Mouse (Mus musculus): ENCODE data around the gene Oosp3.

Oosp3 gene

GRCm38 (mm10) chr19:11696755-11697154 lies at the start of gene Oosp3:
Oosp3 (plus strand) TSS chr19:11697055.
- no peak for DNase-seq

GRCm38 (mm10) chr19:11649564-11649963 lies 47.3 kb upstream of the Oosp3 start:
- no peak for DNase-seq

- DNase-seq, result no peak
These were observed 37.7 kb upstream of the Oosp3 start for GRCm38 (mm10) chr19:11659142-11659541.

GRCm38 (mm10) chr19:11660459-11660858 lies 36.4 kb upstream of the Oosp3 start, which contains the start of gene Oosp2:
Oosp2 (minus strand) TSS chr19:11660559.
- DNase-seq, result no peak

GRCm38 (mm10) chr19:11661562-11661961 lies 35.3 kb upstream of the Oosp3 start:
- DNase-seq, result no peak

GRCm38 (mm10) chr19:11690839-11691238 lies 6.0 kb upstream of the Oosp3 start, which contains the start of gene Oosp1:
Oosp1 (minus strand) TSS chr19:11691150.
- peak; percentile 16 to 29 for DNase-seq

- DNase-seq, result peak; percentile 4 to 8
These were observed 5.4 kb upstream of the Oosp3 start for GRCm38 (mm10) chr19:11691454-11691853.

GRCm38 (mm10) chr19:11698342-11698741 lies 1.5 kb downstream of the Oosp3 start:
- DNase-seq, result no peak

- DNase-seq, result no peak
These were observed 15.6 kb downstream of the Oosp3 start for GRCm38 (mm10) chr19:11712451-11712850.

- no peak for DNase-seq
These were observed 23.2 kb downstream of the Oosp3 start for GRCm38 (mm10) chr19:11720071-11720470.

- DNase-seq, result no peak
These were observed 27.0 kb downstream of the Oosp3 start for GRCm38 (mm10) chr19:11723870-11724269.

GRCm38 (mm10) chr19:11724275-11724674 lies 27.4 kb downstream of the Oosp3 start:
- no peak for DNase-seq

GRCm38 (mm10) chr19:11725915-11726314 lies 29.1 kb downstream of the Oosp3 start:
- DNase-seq, result no peak

- no peak for DNase-seq
These were observed 30.4 kb downstream of the Oosp3 start for GRCm38 (mm10) chr19:11727304-11727703.

GRCm38 (mm10) chr19:11730278-11730677 lies 33.4 kb downstream of the Oosp3 start:
- no peak for DNase-seq

- DNase-seq, result no peak
These were observed 39.6 kb downstream of the Oosp3 start for GRCm38 (mm10) chr19:11736455-11736854.

- DNase-seq, result no peak
These were observed 48.8 kb downstream of the Oosp3 start for GRCm38 (mm10) chr19:11745680-11746079.

- no peak for DNase-seq
These were observed 50.4 kb downstream of the Oosp3 start, which contains the start of gene Gif for GRCm38 (mm10) chr19:11747298-11747697. Gif (plus strand) TSS chr19:11747554.
